Mouse (Mus musculus) intestine, postnatal 0 days (tissue): Measurements from ENCODE around the gene Gm7075. TPM values are rescaled to one million over a fixed set of nuclear protein-coding genes. Genes with fewer than 3 reads are reported as not detected.
"Not testable (repeated sequence)": the region's sequence is repeated elsewhere in the genome, so short reads cannot be mapped to it uniquely, and the experiment has no call there.

ENCODE experiments used
- ATAC-seq: fragments of 200-750 bp; cut with Nextera tagmentation; 2 replicates; pipeline ENCODE4 v1.8.0; 2017; ENCODE audit warnings: mild to moderate bottlenecking, moderate TSS enrichment, moderate library complexity
- H3K27ac ChIP-seq: fragments of 300-500 bp; sonication (generic); 2 replicates; pipeline ENCODE4 v1.5.1; 2014; ENCODE audit warnings: mild to moderate bottlenecking, low read depth, low read length, moderate library complexity
- H3K27me3 ChIP-seq: fragments of 300-500 bp; sonication (generic); replicated peaks from 2 replicates; pipeline ENCODE4 v1.6.1; 2014; ENCODE audit warnings: low read length, mixed read lengths; ENCODE audit not compliant: control insufficient read depth, insufficient read depth
- H3K36me3 ChIP-seq: fragments of 300-500 bp; sonication (generic); 2 replicates; pipeline ENCODE4 v1.6.1; 2014; ENCODE audit warnings: mild to moderate bottlenecking, moderate library complexity; ENCODE audit not compliant: control insufficient read depth, insufficient read depth
- H3K4me1 ChIP-seq: fragments of 300-500 bp; sonication (generic); replicated peaks from 2 replicates; pipeline ENCODE4 v1.6.1; 2014; ENCODE audit warnings: antibody characterized with exemption, low read length, mixed read lengths; ENCODE audit not compliant: control insufficient read depth, insufficient read depth
- H3K4me2 ChIP-seq: fragments of 300-500 bp; sonication (generic); replicated peaks from 2 replicates; pipeline ENCODE4 v1.6.1; 2014; ENCODE audit warnings: low read depth, mild to moderate bottlenecking, moderate library complexity
- H3K4me3 ChIP-seq: fragments of 300-500 bp; sonication (generic); 2 replicates; pipeline ENCODE4 v1.5.1; 2014; ENCODE audit warnings: low read depth, low read length
- H3K9ac ChIP-seq: fragments of 300-500 bp; sonication (generic); 2 replicates; pipeline ENCODE4 v1.6.1; 2014; ENCODE audit warnings: mild to moderate bottlenecking, low read depth, low read length
- H3K9me3 ChIP-seq: fragments of 300-500 bp; sonication (generic); 2 replicates; pipeline ENCODE4 v1.6.1; 2016; ENCODE audit warnings: mixed run types; ENCODE audit not compliant: control insufficient read depth
- CTCF ChIP-seq: sonication (generic); IDR thresholded peaks from 2 replicates; pipeline ENCODE4 v1.5.1; 2016; ENCODE audit warnings: low read depth, mild to moderate bottlenecking, control low read depth, antibody characterized with exemption, moderate library complexity
- WGBS: fragments of 180-500 bp; shearing (Covaris S2); extraction: QIAGEN DNeasy Blood & Tissue Kit; methylation state at CpG from one replicate; pipeline ENCODE4 v1.1.7; 2014; 5-methylcytosine and 5-hydroxymethylcytosine counted together
- polyA plus RNA-seq: library from polyadenylated mRNA; unstranded; fragments of >200 nt; fragmentation: Nextera tagmentation; extraction: Ambion mirVana; gene quantifications from 2 replicates; pipeline ENCODE4 v1.2.1, GENCODE M21; 2015

The Gm7075 gene
- polyA plus RNA-seq, 1 experiment from 2014 or later, result not detected

- no peaks in the 10 kb centered on the region for H3K4me1 ChIP-seq
- no peak for ATAC-seq
- WGBS, result 62% methylated on average over 2 of the region's 2 CpGs
- H3K4me2 ChIP-seq, result no peak overlapping the region
- no peak overlapping the region for H3K27ac ChIP-seq
- TF ChIP-seq CTCF, result no peak
- no peak overlapping the region for H3K9ac ChIP-seq
- H3K27me3 ChIP-seq, result no peaks in the 10 kb centered on the region
- no peak overlapping the region for H3K4me3 ChIP-seq
- no peaks in the 10 kb centered on the region for H3K36me3 ChIP-seq
- H3K9me3 ChIP-seq, result no peaks in the 10 kb centered on the region
Observed at GRCm38 (mm10) chr10:63403636-63404035, 18.0 kb downstream of the Gm7075 start.

GRCm38 (mm10) chr10:63402731-63403504 is 18.7 kb downstream of the Gm7075 start:
- TF ChIP-seq CTCF, result no peak
- 79% methylated on average over 5 of the region's 5 CpGs for WGBS
- ATAC-seq, result no peak

GRCm38 (mm10) chr10:63396963-63397362 is 24.6 kb downstream of the Gm7075 start:
- Histone ChIP-seq H3K36me3 (no peaks in the 10 kb centered on the region), H3K4me3 (no peak overlapping the region), H3K9me3 (no peaks in the 10 kb centered on the region), H3K4me2 (no peak overlapping the region), H3K9ac (no peak overlapping the region), H3K27ac (no peak overlapping the region), H3K4me1 (no peaks in the 10 kb centered on the region), H3K27me3 (no peaks in the 10 kb centered on the region)
- no peak for TF ChIP-seq CTCF
- 93% methylated on average over 10 of the region's 10 CpGs for WGBS
- ATAC-seq, result no peak

More at GRCm38 (mm10) chr10:63402731-63403504, 18.7 kb downstream of the Gm7075 start:
- H3K4me2 ChIP-seq, result no peak overlapping the region
- H3K27me3 ChIP-seq, result no peaks in the 10 kb centered on the region
- no peaks in the 10 kb centered on the region for H3K9me3 ChIP-seq
- no peak overlapping the region for H3K27ac ChIP-seq
- H3K4me1 ChIP-seq, result no peaks in the 10 kb centered on the region
- H3K4me3 ChIP-seq, result no peak overlapping the region
- no peaks in the 10 kb centered on the region for H3K36me3 ChIP-seq
- H3K9ac ChIP-seq, result no peak overlapping the region

- H3K4me3 ChIP-seq, result no peak overlapping the region
- H3K9ac ChIP-seq, result no peak overlapping the region
- 71% methylated on average over 4 of the region's 4 CpGs for WGBS
- H3K4me1 ChIP-seq, result no peaks in the 10 kb centered on the region
- ATAC-seq, result no peak
- no peaks in the 10 kb centered on the region for H3K36me3 ChIP-seq
- no peak overlapping the region for H3K27ac ChIP-seq
- H3K4me2 ChIP-seq, result no peak overlapping the region
- H3K9me3 ChIP-seq, result no peaks in the 10 kb centered on the region
- no peak for TF ChIP-seq CTCF
- H3K27me3 ChIP-seq, result no peaks in the 10 kb centered on the region
Observed at GRCm38 (mm10) chr10:63388948-63389347, 32.6 kb downstream of the Gm7075 start.

- no peak for TF ChIP-seq CTCF
- H3K4me2 ChIP-seq, result peak overlapping the region; percentile 80
- H3K4me1 ChIP-seq, result no peaks in the 10 kb centered on the region
- 3% methylated on average over 10 of the region's 10 CpGs for WGBS
- H3K36me3 ChIP-seq, result no peaks in the 10 kb centered on the region
- no peaks in the 10 kb centered on the region for H3K9me3 ChIP-seq
- no peaks in the 10 kb centered on the region for H3K27me3 ChIP-seq
- no peak for ATAC-seq
- no peak overlapping the region for H3K27ac ChIP-seq
- H3K4me3 ChIP-seq, result peak overlapping the region; percentile 56
- peak overlapping the region; percentile 32; the same call in 1 of the 2 replicates for H3K9ac ChIP-seq
Observed at GRCm38 (mm10) chr10:63386991-63387390, 34.6 kb downstream of the Gm7075 start.

GRCm38 (mm10) chr10:63386444-63386843 is 35.1 kb downstream of the Gm7075 start:
- Histone ChIP-seq H3K4me2 (peak overlapping the region; percentile 80), H3K9ac (peak overlapping the region; percentile 32; the same call in 1 of the 2 replicates), H3K9me3 (no peaks in the 10 kb centered on the region), H3K4me1 (no peaks in the 10 kb centered on the region), H3K36me3 (no peaks in the 10 kb centered on the region), H3K27me3 (no peaks in the 10 kb centered on the region), H3K27ac (no peak overlapping the region), H3K4me3 (peak overlapping the region; percentile 56)
- ATAC-seq, result peak; percentile 47; the same call in 1 of the 2 replicates
- TF ChIP-seq CTCF, result no peak
- WGBS, result under 1% methylated on average over 19 of the region's 19 CpGs

- ATAC-seq, H3K27me3 ChIP-seq, H3K9me3 ChIP-seq, H3K9ac ChIP-seq, H3K27ac ChIP-seq, H3K36me3 ChIP-seq, H3K4me1 ChIP-seq: not testable (repeated sequence)
- Histone ChIP-seq H3K4me2 (peak overlapping the region; percentile 80), H3K4me3 (peak overlapping the region; percentile 56)
- 29% methylated on average over 5 of the region's 5 CpGs for WGBS
Observed at GRCm38 (mm10) chr10:63385897-63386296, 35.7 kb downstream of the Gm7075 start.
